Mouse (Mus musculus) MEL (cell line): ENCODE results near the gene Sirt3. TPM values are rescaled to one million over a fixed set of nuclear protein-coding genes. Genes with fewer than 3 reads are reported as not detected.

ENCODE experiments used
- DNase-seq: peaks from one replicate; pipeline ENCODE4 v3.0.0; 2011; ENCODE audit warnings: low read depth, low spot score
- H3K27ac ChIP-seq: 2 replicates; pipeline ENCODE4 v1.5.1; 2012; ENCODE audit warnings: low read depth, mild to moderate bottlenecking, control low read depth, low read length, moderate library complexity; ENCODE audit not compliant: control insufficient read depth
- H3K27me3 ChIP-seq, 2 experiments: fragments of 150-350 bp in 1 of 2; sonication (generic) in 1 of 2; 2 replicates each; pipeline ENCODE4 v1.6.1; 2012; ENCODE audit warnings: low read length in 2 of 2, mild to moderate bottlenecking in 2 of 2, improper control_type of control experiment in 1 of 2, moderate library complexity in 1 of 2; ENCODE audit not compliant: insufficient read depth in 2 of 2, control insufficient read depth in 1 of 2
- H3K36me3 ChIP-seq, 2 experiments: 2 replicates each; pipeline ENCODE4 v1.6.1; 2012 to 2014; ENCODE audit warnings: low read length in 2 of 2, improper control_type of control experiment in 1 of 2, inconsistent platforms in 1 of 2, mild to moderate bottlenecking in 1 of 2; ENCODE audit not compliant: insufficient read depth in 2 of 2, control insufficient read depth in 1 of 2
- H3K4me1 ChIP-seq, 2 experiments: fragments of 150-350 bp in 1 of 2; sonication (generic) in 1 of 2; 2 replicates each; pipeline ENCODE4 v1.6.1; 2012; ENCODE audit warnings: low read length in 2 of 2, improper control_type of control experiment in 1 of 2, mild to moderate bottlenecking in 1 of 2; ENCODE audit not compliant: insufficient read depth in 2 of 2, control insufficient read depth in 1 of 2
- H3K4me3 ChIP-seq, 2 experiments: fragments of 150-350 bp in 1 of 2; sonication (generic) in 1 of 2; 2 replicates each; pipeline ENCODE4 v1.5.1; 2012; ENCODE audit warnings: low read depth in 2 of 2, low read length in 2 of 2, mild to moderate bottlenecking in 2 of 2, moderate library complexity in 2 of 2, control low read depth in 1 of 2, improper control_type of control experiment in 1 of 2; ENCODE audit not compliant: control insufficient read depth in 1 of 2, insufficient read depth in 1 of 2
- H3K79me2 ChIP-seq: 2 replicates; pipeline ENCODE4 v1.6.1; 2012; ENCODE audit warnings: mild to moderate bottlenecking, low read length, moderate library complexity; ENCODE audit not compliant: control insufficient read depth, poor library complexity, insufficient read depth
- H3K9ac ChIP-seq: 2 replicates; pipeline ENCODE4 v1.6.1; 2012; ENCODE audit warnings: low read depth, mild to moderate bottlenecking, control low read depth, low read length, moderate library complexity; ENCODE audit not compliant: control insufficient read depth, poor library complexity, severe bottlenecking
- H3K9me3 ChIP-seq: fragments of 150-350 bp; sonication (generic); replicated peaks from 2 replicates; pipeline ENCODE4 v1.6.1; 2012; ENCODE audit warnings: mild to moderate bottlenecking, low read length, improper control_type of control experiment, moderate library complexity; ENCODE audit not compliant: insufficient read depth
- CHD2 ChIP-seq: IDR thresholded peaks from 2 replicates; pipeline ENCODE4 v1.6.1; 2011; ENCODE audit warnings: low read length, improper control_type of control experiment
- CTCF ChIP-seq, 3 experiments: IDR thresholded peaks in 2 of 3; conservative IDR thresholded peaks in 1 of 3; 2 replicates each; pipeline ENCODE4 v1.5.1; 2011 to 2012; ENCODE audit warnings: low read length in 3 of 3, low read depth in 2 of 3, mild to moderate bottlenecking in 2 of 3, improper control_type of control experiment in 1 of 3, inconsistent platforms in 1 of 3, mixed read lengths in 1 of 3, moderate library complexity in 1 of 3; ENCODE audit not compliant: control insufficient read depth in 1 of 3, insufficient read depth in 1 of 3, poor library complexity in 1 of 3, severe bottlenecking in 1 of 3
- E2F4 ChIP-seq: IDR thresholded peaks from 2 replicates; pipeline ENCODE4 v1.6.1; 2011; ENCODE audit warnings: low read depth, low read length, improper control_type of control experiment, borderline replicate concordance
- ELF1 ChIP-seq: IDR thresholded peaks from 2 replicates; pipeline ENCODE4 v1.6.1; 2014; ENCODE audit warnings: low read depth, mild to moderate bottlenecking, inconsistent platforms, low read length, improper control_type of control experiment, moderate library complexity
- GABPA ChIP-seq: IDR thresholded peaks from 2 replicates; pipeline ENCODE4 v1.6.1; 2012; ENCODE audit warnings: low read depth, mild to moderate bottlenecking, inconsistent platforms, low read length, improper control_type of control experiment, moderate library complexity
- HCFC1 ChIP-seq: IDR thresholded peaks from 2 replicates; pipeline ENCODE4 v1.6.1; 2012; ENCODE audit warnings: low read depth, mild to moderate bottlenecking, inconsistent platforms, low read length, improper control_type of control experiment, moderate library complexity
- JUND ChIP-seq: IDR thresholded peaks from 2 replicates; pipeline ENCODE4 v1.6.1; 2011; ENCODE audit warnings: low read depth, mild to moderate bottlenecking, improper control_type of control experiment, low read length
- KAT2A ChIP-seq: conservative IDR thresholded peaks from 2 replicates; pipeline ENCODE4 v1.6.1; 2012; ENCODE audit warnings: low read depth, low read length, improper control_type of control experiment, inconsistent platforms
- MAFK ChIP-seq: IDR thresholded peaks from 2 replicates; pipeline ENCODE4 v1.6.1; 2011; ENCODE audit warnings: low read depth, mild to moderate bottlenecking, low read length, improper control_type of control experiment, borderline replicate concordance
- MAZ ChIP-seq: IDR thresholded peaks from 2 replicates; pipeline ENCODE4 v1.6.1; 2012; ENCODE audit warnings: low read depth, mild to moderate bottlenecking, inconsistent platforms, low read length, improper control_type of control experiment
- MEF2A ChIP-seq: IDR thresholded peaks from 2 replicates; pipeline ENCODE4 v1.6.1; 2014; ENCODE audit warnings: low read depth, mild to moderate bottlenecking, inconsistent platforms, low read length, improper control_type of control experiment; ENCODE audit not compliant: poor library complexity, insufficient replicate concordance, severe bottlenecking; ENCODE audit errors: extremely low read depth
- MXI1 ChIP-seq: IDR thresholded peaks from 2 replicates; pipeline ENCODE4 v1.6.1; 2011; ENCODE audit warnings: mild to moderate bottlenecking, low read depth, low read length, improper control_type of control experiment
- POLR2A ChIP-seq, 2 experiments: IDR thresholded peaks; 2 replicates each; pipeline ENCODE4 v1.6.1; 2011 to 2012; ENCODE audit warnings: low read length in 2 of 2, mild to moderate bottlenecking in 2 of 2, control low read depth in 1 of 2, improper control_type of control experiment in 1 of 2, low read depth in 1 of 2, moderate library complexity in 1 of 2; ENCODE audit not compliant: control insufficient read depth in 1 of 2, insufficient read depth in 1 of 2, poor library complexity in 1 of 2
- POLR2AphosphoS2 ChIP-seq: IDR thresholded peaks from 2 replicates; pipeline ENCODE4 v1.6.1; 2011; ENCODE audit warnings: low read length, improper control_type of control experiment
- RAD21 ChIP-seq: IDR thresholded peaks from 2 replicates; pipeline ENCODE4 v1.6.1; 2011; ENCODE audit warnings: mild to moderate bottlenecking, low read depth, low read length, improper control_type of control experiment
- RCOR1 ChIP-seq: IDR thresholded peaks from 2 replicates; pipeline ENCODE4 v1.6.1; 2012; ENCODE audit warnings: low read depth, mild to moderate bottlenecking, inconsistent platforms, low read length, improper control_type of control experiment
- TAL1 ChIP-seq: IDR thresholded peaks from 2 replicates; pipeline ENCODE4 v1.6.1; 2012; ENCODE audit warnings: mild to moderate bottlenecking, inconsistent platforms, low read length, moderate library complexity, mixed read lengths
- TCF12 ChIP-seq: IDR thresholded peaks from 2 replicates; pipeline ENCODE4 v1.6.1; 2014; ENCODE audit warnings: low read depth, mild to moderate bottlenecking, inconsistent platforms, low read length, improper control_type of control experiment, moderate library complexity
- USF1 ChIP-seq: IDR thresholded peaks from 2 replicates; pipeline ENCODE4 v1.6.1; 2014; ENCODE audit warnings: low read depth, mild to moderate bottlenecking, inconsistent platforms, low read length, improper control_type of control experiment, moderate library complexity
- ZC3H11A ChIP-seq: IDR thresholded peaks from 2 replicates; pipeline ENCODE4 v1.6.1; 2012; ENCODE audit warnings: low read depth, mild to moderate bottlenecking, inconsistent platforms, low read length, improper control_type of control experiment
- ZKSCAN1 ChIP-seq: IDR thresholded peaks from 2 replicates; pipeline ENCODE4 v1.6.1; 2012; ENCODE audit warnings: low read depth, mild to moderate bottlenecking, inconsistent platforms, low read length, improper control_type of control experiment, moderate library complexity
- ZNF384 ChIP-seq: IDR thresholded peaks from 2 replicates; pipeline ENCODE4 v1.6.1; 2012; ENCODE audit warnings: low read depth, mild to moderate bottlenecking, inconsistent platforms, low read length, improper control_type of control experiment
- polyA plus RNA-seq, 2 experiments: library from polyadenylated mRNA; stranded (reverse) in 1 of 2; unstranded in 1 of 2; fragments of >175 nt in 1 of 2; fragments of >200 nt in 1 of 2; gene quantifications; 2 replicates each; pipeline versions ENCODE4 v1.2.1 to v1.2.4; 2012; ENCODE audit warnings: low replicate concordance in 2 of 2, low read depth in 1 of 2; ENCODE audit not compliant: insufficient read length in 2 of 2, insufficient read depth in 1 of 2, missing spikeins in 1 of 2
- total RNA-seq: library from RNA; depleted of rRNA; stranded (reverse); fragments of 300-350 nt; gene quantifications from 2 replicates; pipeline ENCODE4 v1.2.3, GENCODE M21; 2012

Gene Sirt3
- total and polyA plus RNA-seq, 3 experiments = 16.1 to 19.5 TPM; not detected in 1

GRCm38 (mm10) chr7:140899121-140899520, 17.0 kb upstream of the Sirt3 start:
- H3K4me1 ChIP-seq = no peaks in the 10 kb centered on the region
- no peak for TF ChIP-seq MAZ
- no peak for TF ChIP-seq ZKSCAN1
- TF ChIP-seq POLR2AphosphoS2 = no peak
- H3K79me2 ChIP-seq = no peaks in the 10 kb centered on the region
- no peak overlapping the region for H3K4me3 ChIP-seq
- no peaks in the 10 kb centered on the region for H3K27me3 ChIP-seq
- H3K27ac ChIP-seq = no peak overlapping the region
- no peak overlapping the region for H3K9ac ChIP-seq
- H3K9me3 ChIP-seq = no peaks in the 10 kb centered on the region
- H3K36me3 ChIP-seq = no peaks in the 10 kb centered on the region
- no peak for DNase-seq

- Histone ChIP-seq H3K36me3 (peaks cover 0 to 2% of the 10 kb centered on the region in 2 experiments; a peak in 1 of 4 replicates), H3K27ac (no peak overlapping the region)
- TF ChIP-seq USF1 (no peak), HCFC1 (no peak), MAFK (no peak), ELF1 (no peak), RCOR1 (no peak), CHD2 (no peak), GABPA (no peak), MXI1 (no peak), TAL1 (no peak), KAT2A (no peak), ZNF384 (no peak), POLR2A (IDR thresholded peaks at IDR 0.05; ENCODE audit: control insufficient read depth in 1 of 2, insufficient read depth in 1 of 2, low read depth in 1 of 2, low read length in 2 of 2, poor library complexity in 1 of 2) (no peak), MEF2A (no peak), ZC3H11A (no peak), TCF12 (no peak), RAD21 (no peak), CTCF (IDR thresholded peaks at IDR 0.05 in 2 of 3, conservative IDR thresholded peaks at IDR 0.05 in 1 of 3; ENCODE audit: control insufficient read depth in 1 of 3, insufficient read depth in 1 of 3, low read depth in 2 of 3, low read length in 3 of 3, poor library complexity in 1 of 3, severe bottlenecking in 1 of 3) (no peak), JUND (no peak), E2F4 (no peak)
These were observed 15.8 kb upstream of the Sirt3 start for GRCm38 (mm10) chr7:140897863-140898262.

More at GRCm38 (mm10) chr7:140897863-140898262, 15.8 kb upstream of the Sirt3 start:
- Histone ChIP-seq H3K9me3 (no peaks in the 10 kb centered on the region), H3K4me1 (no peaks in the 10 kb centered on the region), H3K9ac (no peak overlapping the region), H3K4me3 (no peak overlapping the region), H3K27me3 (no peaks in the 10 kb centered on the region), H3K79me2 (no peaks in the 10 kb centered on the region)
- no peak for DNase-seq
